29 mouse cellular contexts compared by ENCODE assay signal in genomic region chr5:72472317-72473009, GRCm38 (mm10). TPM values are rescaled to one million over a fixed set of nuclear protein-coding genes. Genes with fewer than 3 reads are reported as not detected.
DNase-seq lines count a peak whose midpoint lies in the region; ATAC-seq lines count a peak whose summit lies in the region.
"Had no signal": no experiment of that assay in that cellular context is flagged by ENCODE, and none has a peak within 500 bp of the region (broad histone marks: within the 10 kb centered on the region; RNA-seq: fewer than 3 reads in every experiment).

No protein-coding gene starts in this region.

- no peaks in the 10 kb centered on the region for H3K36me3 ChIP-seq in heart, embryonic 14.5 days (ENCODE audit: control insufficient read depth, insufficient read depth, low read length)
- H3K36me3 ChIP-seq in heart, embryonic 16.5 days (ENCODE audit: control insufficient read depth, insufficient read depth), result no peaks in the 10 kb centered on the region; the same call in 1 of the 2 replicates
- H3K36me3 ChIP-seq: hindbrain, embryonic 10.5 days; hindbrain, embryonic 15.5 days; liver, embryonic 12.5 days had no signal

- DNase-seq in heart, adult 11 months, result peak; percentile 39
- DNase-seq in heart, postnatal 14 days, result no peak
- no peak for DNase-seq in heart, adult 18-20 months
- DNase-seq in kidney, postnatal 4 days, result peak; percentile 11 to 27
- DNase-seq in kidney, adult 11 months, result no peak
- no peak for DNase-seq in frontal cortex, postnatal 14 days (ENCODE audit: low spot score in 2 of 2)
- DNase-seq: adrenal gland, adult 2 months; adrenal gland, postnatal 36 days; cerebellum, adult 2 months; cerebellum, postnatal 14 days; kidney, adult 18-20 months; kidney, postnatal 36 days; liver, postnatal 0 days; midbrain, embryonic 14.5 days; retina, postnatal 1 day; thymus, postnatal 4 days had no signal

- 21% methylated on average over 12 of the region's 12 CpGs for WGBS in heart, embryonic 14.5 days
- WGBS in heart, embryonic 16.5 days, result 25% methylated on average over 12 of the region's 12 CpGs

- 0 out of 2 replicates have a peak, but pooled peaks have one; percentile 59 for ATAC-seq in heart, embryonic 14.5 days (ENCODE audit: insufficient number of reproducible peaks, insufficient read depth, low FRiP score, low read depth)
- peak; percentile 77 for ATAC-seq in heart, embryonic 16.5 days (replicated peaks; ENCODE audit: extremely low read depth, insufficient read depth, low FRiP score)
- ATAC-seq: activated CD4-positive, CD25-positive, alpha-beta regulatory T cell, adult 4 months; forebrain, embryonic 16.5 days; inflammation-experienced regulatory T-cells, adult 6 months; liver, embryonic 12.5 days; liver, postnatal 0 days had no signal

- H3K27me3 ChIP-seq in heart, embryonic 14.5 days (ENCODE audit: control insufficient read depth, insufficient read depth, low read length), result no peaks in the 10 kb centered on the region
- H3K27me3 ChIP-seq in heart, embryonic 16.5 days (ENCODE audit: control insufficient read depth, insufficient read depth, low read length), result no peaks in the 10 kb centered on the region
- H3K27me3 ChIP-seq: CH12.LX; hindbrain, embryonic 15.5 days; liver, embryonic 12.5 days had no signal

- H3K9ac ChIP-seq in heart, embryonic 14.5 days (ENCODE audit: low read length), result no peak overlapping the region
- H3K9ac ChIP-seq in heart, embryonic 16.5 days (ENCODE audit: low read length), result no peak overlapping the region
- H3K9ac ChIP-seq: hindbrain, embryonic 15.5 days; liver, embryonic 12.5 days; liver, postnatal 0 days had no signal

- H3K4me1 ChIP-seq in heart, embryonic 14.5 days (ENCODE audit: control insufficient read depth in 2 of 2, insufficient read depth in 2 of 2, low read length in 2 of 2), result peaks cover 8 to 14% of the 10 kb centered on the region in 2 experiments
- peaks cover 14% of the 10 kb centered on the region for H3K4me1 ChIP-seq in heart, embryonic 16.5 days (ENCODE audit: control insufficient read depth, insufficient read depth, low read length)
- H3K4me1 ChIP-seq: hindbrain, embryonic 10.5 days; hindbrain, embryonic 15.5 days; liver, embryonic 12.5 days had no signal

- peak overlapping the region; percentile 43 for H3K4me2 ChIP-seq in heart, embryonic 14.5 days (ENCODE audit: low read length)
- H3K4me2 ChIP-seq in heart, embryonic 16.5 days (ENCODE audit: low read depth, low read length), result peak overlapping the region; percentile 31; the same call in 1 of the 2 replicates
- H3K4me2 ChIP-seq: hindbrain, embryonic 15.5 days; liver, embryonic 12.5 days had no signal

- intact Hi-C loops in heart, postnatal 14 days (cut with DNase I), result no loop called here

- H3K27ac ChIP-seq in heart, embryonic 14.5 days (replicated peaks in 1 of 2; ENCODE audit: control insufficient read depth in 1 of 2, insufficient read depth in 1 of 2, low read depth in 2 of 2, low read length in 2 of 2), result peak overlapping the region; percentile 30 to 49; a peak in 3 of 4 replicates
- peak overlapping the region; percentile 21 for H3K27ac ChIP-seq in heart, embryonic 16.5 days (ENCODE audit: low read length)
- H3K27ac ChIP-seq: hindbrain, embryonic 10.5 days; hindbrain, embryonic 15.5 days; liver, embryonic 12.5 days had no signal

- H3K4me3 ChIP-seq in heart, embryonic 14.5 days (ENCODE audit: control insufficient read depth in 1 of 2, insufficient read depth in 1 of 2, low read depth in 1 of 2, low read length in 2 of 2), result peak overlapping the region in 1 of 2 experiments; percentile 4; a peak in 1 of 4 replicates
- no peak overlapping the region for H3K4me3 ChIP-seq in heart, embryonic 16.5 days (ENCODE audit: low read length)
- H3K4me3 ChIP-seq: erythroblast, embryonic 14.5 days; hindbrain, embryonic 10.5 days; hindbrain, embryonic 15.5 days; liver, embryonic 12.5 days had no signal

- no peaks in the 10 kb centered on the region for H3K9me3 ChIP-seq in heart, embryonic 14.5 days (ENCODE audit: control insufficient read depth, low read length)
- H3K9me3 ChIP-seq in heart, embryonic 16.5 days (replicated peaks; ENCODE audit: control insufficient read depth, low read length), result no peaks in the 10 kb centered on the region
- H3K9me3 ChIP-seq: hindbrain, embryonic 10.5 days; hindbrain, embryonic 15.5 days; liver, embryonic 12.5 days had no signal

RNA-seq across cellular contexts. Expression of gene Corin, which starts 31.8 kb away (rescaled TPM):
- 100 to 1,000 TPM in 1 of 2 experiments, 10 to 100 TPM in 1; 99.7 to 132 TPM for total RNA-seq in heart, postnatal 14 days (2021)
- polyA plus RNA-seq in heart, embryonic 14.5 days (2014; fragmentation: Nextera tagmentation; extraction: Ambion mirVana), result 49.0 and 49.6 TPM in 2 replicates
- 100 to 1,000 TPM; 117 to 153 TPM for total RNA-seq in heart, adult 18-20 months (2021)
- 46.0 and 53.0 TPM in 2 replicates for polyA plus RNA-seq in heart, embryonic 16.5 days (2015; fragmentation: Nextera tagmentation; extraction: Ambion mirVana)
- total RNA-seq: adrenal gland, adult 2 months; CH12.LX; layer of hippocampus, postnatal 25 days; monocyte, adult 5-6 weeks had no signal
- polyA plus RNA-seq: erythroblast, embryonic 14.5 days; small intestine, adult 2 months had no signal

Comparison
In these comparisons a context has a peak if more than half of its experiments do, and no peak if none do; other contexts are left out.
1. DNase-seq: peak in heart, adult 11 months (single experiment) and kidney, postnatal 4 days (2 of 2); none in heart, postnatal 14 days (0 of 2), heart, adult 18-20 months (0 of 2), kidney, adult 11 months (single experiment) and frontal cortex, postnatal 14 days (0 of 2).